Mouse (Mus musculus): ENCODE measurements around the gene Bcl2. TPM values are rescaled to one million over a fixed set of nuclear protein-coding genes. Genes with fewer than 3 reads are reported as not detected.

Gene Bcl2
- polyA plus RNA-seq, 1 experiment from 2014 or later: 2.4 TPM

GRCm38 (mm10) chr1:106707036-106707880, 6.8 kb downstream of the Bcl2 start:
- 61% methylated on average over 6 of the region's 6 CpGs for WGBS (ENCODE audit: insufficient replicate concordance)
- 0 out of 2 replicates have a peak, but pooled peaks cover under 1% of the 10 kb centered on the region for H3K4me1 ChIP-seq
- H3K9ac ChIP-seq: no peak overlapping the region
- H3K36me3 ChIP-seq: no peaks in the 10 kb centered on the region
- ATAC-seq: no peak
- H3K4me2 ChIP-seq: no peak overlapping the region
- no peak overlapping the region for H3K4me3 ChIP-seq
- H3K27me3 ChIP-seq (replicated peaks): peaks cover 6% of the 10 kb centered on the region
- no peak overlapping the region for H3K27ac ChIP-seq
- H3K9me3 ChIP-seq (replicated peaks): no peaks in the 10 kb centered on the region

- Histone ChIP-seq H3K9me3 (replicated peaks) (no peaks in the 10 kb centered on the region), H3K4me2 (no peak overlapping the region), H3K9ac (no peak overlapping the region), H3K4me1 (no peaks in the 10 kb centered on the region), H3K4me3 (no peak overlapping the region), H3K27me3 (replicated peaks) (no peaks in the 10 kb centered on the region), H3K36me3 (no peaks in the 10 kb centered on the region), H3K27ac (no peak overlapping the region)
- WGBS (ENCODE audit: insufficient replicate concordance): 45% methylated on average over 3 of the region's 3 CpGs
- no peak for ATAC-seq
Observed at GRCm38 (mm10) chr1:106703183-106703582, 10.9 kb downstream of the Bcl2 start.

- no peaks in the 10 kb centered on the region for H3K4me1 ChIP-seq
- H3K9me3 ChIP-seq (replicated peaks): no peaks in the 10 kb centered on the region
- no peak overlapping the region for H3K4me2 ChIP-seq
- no peak overlapping the region for H3K4me3 ChIP-seq
- no peak overlapping the region for H3K27ac ChIP-seq
- ATAC-seq: no peak
- H3K27me3 ChIP-seq (replicated peaks): no peaks in the 10 kb centered on the region
- H3K36me3 ChIP-seq: no peaks in the 10 kb centered on the region
- H3K9ac ChIP-seq: no peak overlapping the region
- WGBS (ENCODE audit: insufficient replicate concordance): 54% methylated on average over 4 of the region's 4 CpGs
Observed at GRCm38 (mm10) chr1:106702471-106703175, 11.5 kb downstream of the Bcl2 start.

GRCm38 (mm10) chr1:106700520-106701114, 13.5 kb downstream of the Bcl2 start:
- no peak overlapping the region for H3K9ac ChIP-seq
- H3K27me3 ChIP-seq (replicated peaks): no peaks in the 10 kb centered on the region
- H3K36me3 ChIP-seq: no peaks in the 10 kb centered on the region
- 76% methylated on average over 9 of the region's 9 CpGs for WGBS (ENCODE audit: insufficient replicate concordance)
- ATAC-seq: no peak
- H3K9me3 ChIP-seq (replicated peaks): no peaks in the 10 kb centered on the region
- H3K4me3 ChIP-seq: no peak overlapping the region
- H3K4me1 ChIP-seq: no peaks in the 10 kb centered on the region
- no peak overlapping the region for H3K4me2 ChIP-seq
- H3K27ac ChIP-seq: no peak overlapping the region

- H3K4me1 ChIP-seq: no peaks in the 10 kb centered on the region
- H3K9me3 ChIP-seq (replicated peaks): no peaks in the 10 kb centered on the region
- no peaks in the 10 kb centered on the region for H3K27me3 ChIP-seq (replicated peaks)
- H3K27ac ChIP-seq: no peak overlapping the region
- WGBS (ENCODE audit: insufficient replicate concordance): 71% methylated on average over 5 of the region's 5 CpGs
- H3K4me3 ChIP-seq: no peak overlapping the region
- no peak overlapping the region for H3K4me2 ChIP-seq
- no peak for ATAC-seq
- H3K9ac ChIP-seq: no peak overlapping the region
- H3K36me3 ChIP-seq: no peaks in the 10 kb centered on the region
Observed at GRCm38 (mm10) chr1:106696472-106696871, 17.6 kb downstream of the Bcl2 start.

- Histone ChIP-seq H3K27ac (no peak overlapping the region), H3K9me3 (replicated peaks) (no peaks in the 10 kb centered on the region), H3K4me2 (no peak overlapping the region), H3K36me3 (no peaks in the 10 kb centered on the region), H3K4me3 (no peak overlapping the region), H3K9ac (no peak overlapping the region), H3K27me3 (replicated peaks) (no peaks in the 10 kb centered on the region), H3K4me1 (no peaks in the 10 kb centered on the region)
- WGBS (ENCODE audit: insufficient replicate concordance): 66% methylated on average over 4 of the region's 4 CpGs
- ATAC-seq: no peak
Observed at GRCm38 (mm10) chr1:106695649-106696048, 18.4 kb downstream of the Bcl2 start.

- WGBS (ENCODE audit: insufficient replicate concordance): 76% methylated on average over 6 of the region's 6 CpGs
- Histone ChIP-seq H3K27me3 (replicated peaks) (no peaks in the 10 kb centered on the region), H3K4me3 (no peak overlapping the region)
Observed at GRCm38 (mm10) chr1:106694316-106694715, 19.8 kb downstream of the Bcl2 start.

GRCm38 (mm10) chr1:106692599-106692998, 21.5 kb downstream of the Bcl2 start:
- no peaks in the 10 kb centered on the region for H3K9me3 ChIP-seq (replicated peaks)
- no peaks in the 10 kb centered on the region for H3K27me3 ChIP-seq (replicated peaks)
- ATAC-seq: peak; percentile 72
- no peak overlapping the region for H3K9ac ChIP-seq
- no peak overlapping the region for H3K4me2 ChIP-seq
- no peaks in the 10 kb centered on the region for H3K36me3 ChIP-seq
- no peak overlapping the region for H3K27ac ChIP-seq
- H3K4me3 ChIP-seq: no peak overlapping the region
- peaks cover 7% of the 10 kb centered on the region; the same call in 1 of the 2 replicates for H3K4me1 ChIP-seq

More at GRCm38 (mm10) chr1:106694316-106694715, 19.8 kb downstream of the Bcl2 start:
- Histone ChIP-seq H3K36me3 (no peaks in the 10 kb centered on the region), H3K9ac (no peak overlapping the region), H3K4me1 (no peaks in the 10 kb centered on the region), H3K27ac (no peak overlapping the region), H3K4me2 (no peak overlapping the region), H3K9me3 (replicated peaks) (no peaks in the 10 kb centered on the region)
- no peak for ATAC-seq

- H3K4me2 ChIP-seq: no peak overlapping the region
- no peak for ATAC-seq
- H3K36me3 ChIP-seq: no peaks in the 10 kb centered on the region
- peaks cover 10% of the 10 kb centered on the region; the same call in 1 of the 2 replicates for H3K4me1 ChIP-seq
- no peak overlapping the region for H3K9ac ChIP-seq
- no peak overlapping the region for H3K27ac ChIP-seq
- H3K4me3 ChIP-seq: no peak overlapping the region
- H3K27me3 ChIP-seq (replicated peaks): no peaks in the 10 kb centered on the region
- 72% methylated on average over 6 of the region's 6 CpGs for WGBS (ENCODE audit: insufficient replicate concordance)
- no peaks in the 10 kb centered on the region for H3K9me3 ChIP-seq (replicated peaks)
Observed at GRCm38 (mm10) chr1:106690887-106691286, 23.2 kb downstream of the Bcl2 start.

- Histone ChIP-seq H3K4me3 (no peak overlapping the region), H3K9ac (no peak overlapping the region), H3K27ac (no peak overlapping the region), H3K4me1 (peaks cover 10% of the 10 kb centered on the region; the same call in 1 of the 2 replicates), H3K27me3 (replicated peaks) (no peaks in the 10 kb centered on the region), H3K9me3 (replicated peaks) (no peaks in the 10 kb centered on the region), H3K36me3 (no peaks in the 10 kb centered on the region), H3K4me2 (no peak overlapping the region)
- no peak for ATAC-seq
- 44% methylated on average over 5 of the region's 5 CpGs for whole genome bisulfite sequencing (ENCODE audit: insufficient replicate concordance)
Observed at GRCm38 (mm10) chr1:106688161-106688516, 25.9 kb downstream of the Bcl2 start.

- Histone ChIP-seq H3K4me3 (no peak overlapping the region), H3K4me2 (no peak overlapping the region), H3K36me3 (no peaks in the 10 kb centered on the region), H3K9me3 (replicated peaks) (no peaks in the 10 kb centered on the region), H3K27me3 (replicated peaks) (no peaks in the 10 kb centered on the region), H3K4me1 (peaks cover 10% of the 10 kb centered on the region; the same call in 1 of the 2 replicates), H3K9ac (no peak overlapping the region), H3K27ac (no peak overlapping the region)
- ATAC-seq: no peak
- WGBS (ENCODE audit: insufficient replicate concordance): 68% methylated on average over 18 of the region's 18 CpGs
Observed at GRCm38 (mm10) chr1:106687435-106688160, 26.5 kb downstream of the Bcl2 start.

Data from liver, embryonic 12.5 days (tissue).